Mouse (Mus musculus): ENCODE measurements at regions not wholly inside any gene's neighbourhood (a gene's known extent, or its start where the extent isn't known, plus 50 kb on each side); places are given as distances from the start of the nearest gene placed in this dataset.

DNA sequence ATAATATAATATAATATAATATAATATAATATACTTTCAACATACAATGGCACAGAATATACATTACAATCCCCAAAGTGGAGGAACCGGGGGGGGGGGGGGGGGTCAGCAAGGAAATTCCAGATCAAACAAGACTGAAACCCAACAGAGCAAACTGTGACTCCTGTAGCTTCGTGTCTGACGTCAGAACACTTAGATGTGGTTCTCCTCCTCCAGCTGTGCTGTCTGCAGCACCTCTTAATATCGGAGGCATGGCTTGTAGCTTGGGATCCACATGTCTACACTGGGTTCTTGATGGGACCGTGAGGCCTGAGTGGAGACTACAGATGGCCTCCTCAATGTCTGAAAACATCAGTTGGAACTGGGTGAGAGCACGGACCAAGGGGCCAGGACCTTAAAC lies 390.3 kb upstream of the Tbx3 start:
- Histone ChIP-seq H3K9ac (ENCODE audit: control insufficient read depth, low read depth, low read length, poor library complexity, severe bottlenecking) (no peak overlapping the region), H3K27me3 (ENCODE audit: control insufficient read depth in 1 of 2, insufficient read depth in 2 of 2, low read length in 2 of 2) (no peaks in the 10 kb centered on the region), H3K9me3 (replicated peaks; ENCODE audit: insufficient read depth, low read length) (no peaks in the 10 kb centered on the region), H3K27ac (ENCODE audit: control insufficient read depth, low read depth, low read length) (no peak overlapping the region), H3K36me3 (ENCODE audit: control insufficient read depth in 1 of 2, insufficient read depth in 2 of 2, low read length in 2 of 2) (no peaks in the 10 kb centered on the region), H3K4me3 (ENCODE audit: control insufficient read depth in 1 of 2, insufficient read depth in 1 of 2, low read depth in 2 of 2, low read length in 2 of 2) (no peak overlapping the region), H3K4me1 (ENCODE audit: control insufficient read depth in 1 of 2, insufficient read depth in 2 of 2, low read length in 2 of 2) (no peaks in the 10 kb centered on the region), H3K79me2 (ENCODE audit: control insufficient read depth, insufficient read depth, low read length, poor library complexity) (no peaks in the 10 kb centered on the region)
- TF ChIP-seq JUND (IDR thresholded peaks at IDR 0.05; ENCODE audit: low read depth, low read length) (no peak), MAX (IDR thresholded peaks at IDR 0.05; ENCODE audit: low read length) (no peak), SIN3A (IDR thresholded peaks at IDR 0.05; ENCODE audit: low read length) (no peak), ZNF384 (IDR thresholded peaks at IDR 0.05; ENCODE audit: low read depth, low read length) (no peak), TBP (IDR thresholded peaks at IDR 0.05; ENCODE audit: low read depth, low read length) (no peak), KAT2A (conservative IDR thresholded peaks at IDR 0.05; ENCODE audit: low read depth, low read length) (no peak), HCFC1 (IDR thresholded peaks at IDR 0.05; ENCODE audit: low read depth, low read length) (no peak), GABPA (IDR thresholded peaks at IDR 0.05; ENCODE audit: low read depth, low read length) (no peak), ZMIZ1 (IDR thresholded peaks at IDR 0.05; ENCODE audit: low read depth, low read length) (no peak), ZC3H11A (IDR thresholded peaks at IDR 0.05; ENCODE audit: low read depth, low read length) (no peak), MYB (IDR thresholded peaks at IDR 0.05; ENCODE audit: low read depth, low read length) (no peak), TCF12 (IDR thresholded peaks at IDR 0.05; ENCODE audit: low read depth, low read length) (no peak), GATA1 (IDR thresholded peaks at IDR 0.05; ENCODE audit: low read depth, low read length) (no peak), E2F4 (IDR thresholded peaks at IDR 0.05; ENCODE audit: borderline replicate concordance, low read depth, low read length) (no peak), BHLHE40 (IDR thresholded peaks at IDR 0.05; ENCODE audit: borderline replicate concordance, low read depth, low read length) (no peak), TAL1 (IDR thresholded peaks at IDR 0.05; ENCODE audit: low read length) (no peak), POLR2AphosphoS5 (IDR thresholded peaks at IDR 0.05; ENCODE audit: borderline replicate concordance, low read depth, low read length) (no peak), UBTF (IDR thresholded peaks at IDR 0.05; ENCODE audit: borderline replicate concordance, insufficient read depth, low read depth, low read length) (no peak)
- no peak for DNase-seq (ENCODE audit: low read depth, low spot score)

DNA sequence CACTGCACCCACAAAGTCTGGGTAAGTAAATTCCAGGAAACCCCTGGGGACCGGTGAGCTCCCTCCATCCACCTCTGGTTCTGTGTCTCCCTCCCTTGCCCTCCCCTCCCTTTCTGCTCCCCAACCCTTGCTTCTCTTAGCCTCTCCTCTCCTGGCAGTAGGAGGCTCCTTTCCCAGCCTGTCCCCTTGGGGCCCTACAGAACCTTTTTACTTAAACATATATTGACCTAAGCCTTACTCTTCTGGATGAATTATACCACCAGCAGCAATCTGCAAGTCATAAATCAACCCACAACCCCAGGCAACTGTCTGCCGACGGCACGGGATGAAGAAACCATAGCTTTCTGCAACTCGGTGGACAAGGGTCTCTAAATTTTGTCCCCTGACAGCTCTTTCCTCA lies 380.7 kb upstream of the Tbx3 start:
- Histone ChIP-seq H3K4me3 (ENCODE audit: control insufficient read depth in 1 of 2, insufficient read depth in 1 of 2, low read depth in 2 of 2, low read length in 2 of 2) (no peak overlapping the region), H3K4me1 (ENCODE audit: control insufficient read depth in 1 of 2, insufficient read depth in 2 of 2, low read length in 2 of 2) (no peaks in the 10 kb centered on the region), H3K27ac (ENCODE audit: control insufficient read depth, low read depth, low read length) (no peak overlapping the region), H3K9me3 (replicated peaks; ENCODE audit: insufficient read depth, low read length) (no peaks in the 10 kb centered on the region), H3K9ac (ENCODE audit: control insufficient read depth, low read depth, low read length, poor library complexity, severe bottlenecking) (no peak overlapping the region), H3K27me3 (ENCODE audit: control insufficient read depth in 1 of 2, insufficient read depth in 2 of 2, low read length in 2 of 2) (no peaks in the 10 kb centered on the region), H3K36me3 (ENCODE audit: control insufficient read depth in 1 of 2, insufficient read depth in 2 of 2, low read length in 2 of 2) (no peaks in the 10 kb centered on the region), H3K79me2 (ENCODE audit: control insufficient read depth, insufficient read depth, low read length, poor library complexity) (no peaks in the 10 kb centered on the region)
- TF ChIP-seq JUND (IDR thresholded peaks at IDR 0.05; ENCODE audit: low read depth, low read length) (no peak), ZNF384 (IDR thresholded peaks at IDR 0.05; ENCODE audit: low read depth, low read length) (no peak), EP300 (IDR thresholded peaks at IDR 0.05; ENCODE audit: low read depth in 1 of 2, low read length in 2 of 2) (no peak), TAL1 (IDR thresholded peaks at IDR 0.05; ENCODE audit: low read length) (no peak), E2F4 (IDR thresholded peaks at IDR 0.05; ENCODE audit: borderline replicate concordance, low read depth, low read length) (no peak), TCF12 (IDR thresholded peaks at IDR 0.05; ENCODE audit: low read depth, low read length) (no peak), POLR2AphosphoS5 (IDR thresholded peaks at IDR 0.05; ENCODE audit: borderline replicate concordance, low read depth, low read length) (no peak), UBTF (IDR thresholded peaks at IDR 0.05; ENCODE audit: borderline replicate concordance, insufficient read depth, low read depth, low read length) (no peak), ETS1 (IDR thresholded peaks at IDR 0.05; ENCODE audit: low read depth, low read length) (no peak), ELF1 (IDR thresholded peaks at IDR 0.05; ENCODE audit: low read depth, low read length) (no peak), MXI1 (IDR thresholded peaks at IDR 0.05; ENCODE audit: low read depth, low read length) (no peak), CTCF (IDR thresholded peaks at IDR 0.05 in 2 of 3, conservative IDR thresholded peaks at IDR 0.05 in 1 of 3; ENCODE audit: control insufficient read depth in 1 of 3, insufficient read depth in 1 of 3, low read depth in 2 of 3, low read length in 3 of 3, poor library complexity in 1 of 3, severe bottlenecking in 1 of 3) (no peak), POLR2A (IDR thresholded peaks at IDR 0.05; ENCODE audit: control insufficient read depth in 1 of 2, insufficient read depth in 1 of 2, low read depth in 1 of 2, low read length in 2 of 2, poor library complexity in 1 of 2) (no peak), GABPA (IDR thresholded peaks at IDR 0.05; ENCODE audit: low read depth, low read length) (no peak), ZC3H11A (IDR thresholded peaks at IDR 0.05; ENCODE audit: low read depth, low read length) (no peak), KAT2A (conservative IDR thresholded peaks at IDR 0.05; ENCODE audit: low read depth, low read length) (no peak), RAD21 (IDR thresholded peaks at IDR 0.05; ENCODE audit: low read depth, low read length) (no peak), ZMIZ1 (IDR thresholded peaks at IDR 0.05; ENCODE audit: low read depth, low read length) (no peak)
- no peak for DNase-seq (ENCODE audit: low read depth, low spot score)
